Mouse (Mus musculus) bone marrow, adult 2 months (tissue): ENCODE measurements around the gene Phf21b. TPM values are rescaled to one million over a fixed set of nuclear protein-coding genes. Genes with fewer than 3 reads are reported as not detected.

Source experiments
- H3K27ac ChIP-seq: fragments of 200-500 bp; 2 replicates; pipeline ENCODE4 v1.5.1; 2012; ENCODE audit warnings: low read depth, mild to moderate bottlenecking, control low read depth, inconsistent platforms, low read length; ENCODE audit not compliant: control insufficient read depth, poor library complexity, insufficient read depth
- H3K4me1 ChIP-seq: fragments of 200-500 bp; 2 replicates; pipeline ENCODE4 v1.6.1; 2011; ENCODE audit warnings: low read length; ENCODE audit not compliant: control insufficient read depth, insufficient read depth
- H3K4me3 ChIP-seq: fragments of 200-500 bp; replicated peaks from 2 replicates; pipeline ENCODE3; 2011; ENCODE audit warnings: mild to moderate bottlenecking, low read depth, low read length, control low read depth; ENCODE audit not compliant: control insufficient read depth
- CTCF ChIP-seq: fragments of 200-500 bp; IDR thresholded peaks from 2 replicates; pipeline ENCODE4 v1.5.1; 2011; ENCODE audit warnings: low read length, control low read depth; ENCODE audit not compliant: control insufficient read depth, insufficient read depth
- POLR2A ChIP-seq: fragments of 200-500 bp; IDR thresholded peaks from 2 replicates; pipeline ENCODE4 v1.6.1; 2011; ENCODE audit warnings: low read depth, mild to moderate bottlenecking, control low read depth, low read length, borderline replicate concordance; ENCODE audit not compliant: control insufficient read depth
- WGBS: fragments of 180-500 bp; shearing (Covaris S2); methylation state at CpG from one replicate; pipeline ENCODE4 v1.1.7; 2018; 5-methylcytosine and 5-hydroxymethylcytosine counted together
- polyA plus RNA-seq: library from polyadenylated mRNA; stranded (reverse); fragments of >200 nt; gene quantifications from 2 replicates; pipeline ENCODE4 v1.2.4, GENCODE M21; 2011; ENCODE audit warnings: low replicate concordance; ENCODE audit not compliant: missing spikeins, insufficient read depth, insufficient read length

Gene Phf21b
- polyA plus RNA-seq, 1 experiment = 9.5 TPM

DNA sequence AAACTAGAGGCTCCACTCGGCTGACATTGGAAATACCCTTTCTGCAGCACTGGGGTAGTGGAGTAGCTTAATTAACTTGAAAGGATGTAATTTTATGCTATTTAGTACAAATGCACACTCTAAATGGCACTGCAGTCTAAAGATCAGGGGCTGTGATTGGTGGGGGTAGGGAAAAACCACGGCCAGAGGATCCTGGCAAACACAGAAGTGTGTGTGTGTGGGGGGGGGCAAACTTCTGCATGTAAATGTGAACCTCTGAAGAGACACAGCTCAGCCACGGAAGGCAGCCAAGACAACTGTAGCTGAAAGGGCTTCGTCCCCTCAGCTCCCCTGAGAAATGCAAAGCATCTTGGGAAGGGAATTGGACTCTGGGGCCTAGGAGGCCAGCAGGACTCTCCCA is 40.7 kb downstream of the Phf21b start:
- H3K27ac ChIP-seq = no peak overlapping the region
- no peaks in the 10 kb centered on the region for H3K4me1 ChIP-seq
- no peak overlapping the region for H3K4me3 ChIP-seq
- TF ChIP-seq CTCF = no peak
- TF ChIP-seq POLR2A = no peak
- 49% methylated on average over 4 of the region's 4 CpGs for WGBS

DNA sequence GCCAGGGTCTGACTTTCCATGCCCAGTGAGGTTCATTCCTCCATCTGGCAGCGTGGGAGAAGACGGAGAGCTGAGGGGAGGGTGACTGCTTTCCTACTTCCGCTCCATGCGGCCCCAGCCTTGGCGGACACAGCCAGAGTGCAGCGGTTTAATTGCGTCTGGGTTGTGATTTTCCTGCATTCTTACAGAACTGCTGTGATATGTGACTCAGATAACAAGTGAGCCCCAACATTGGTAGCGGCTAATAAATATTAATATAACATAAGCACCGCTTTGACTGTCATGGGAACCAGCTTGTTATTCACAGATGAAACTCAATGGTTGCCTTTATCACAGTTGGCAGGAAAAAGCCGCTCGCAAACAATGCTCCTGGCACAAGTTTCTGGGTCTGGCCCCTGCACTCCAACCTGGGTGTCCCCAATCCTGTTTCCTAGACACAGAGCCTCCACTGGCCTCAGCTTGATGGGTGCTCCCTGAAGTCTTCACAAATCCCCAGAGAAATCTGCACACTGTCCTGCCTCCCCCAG is 43.0 kb downstream of the Phf21b start:
- Histone ChIP-seq H3K27ac (no peak overlapping the region), H3K4me3 (no peak overlapping the region), H3K4me1 (no peaks in the 10 kb centered on the region)
- TF ChIP-seq POLR2A (no peak), CTCF (no peak)
- WGBS = 86% methylated on average over 11 of the region's 11 CpGs

DNA sequence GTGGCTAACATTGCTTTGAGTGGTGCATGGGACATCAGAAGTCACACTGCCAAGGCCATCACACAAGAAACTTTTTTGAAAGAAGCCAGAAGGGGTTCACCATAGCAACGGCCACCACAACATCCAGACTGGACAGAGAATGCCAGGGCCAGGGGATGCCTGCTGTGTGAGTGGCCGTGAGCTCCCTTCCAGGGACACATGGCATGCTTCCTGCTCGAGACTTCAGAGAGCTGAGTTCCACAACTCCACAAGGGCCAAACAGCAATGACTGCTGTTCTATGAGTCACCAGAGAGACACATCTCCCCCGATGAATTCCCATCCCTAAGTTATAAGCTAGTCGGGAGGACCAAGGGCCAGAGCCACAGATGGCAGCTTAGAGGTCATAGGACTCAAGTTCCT is 44.7 kb downstream of the Phf21b start:
- Histone ChIP-seq H3K27ac (no peak overlapping the region), H3K4me3 (no peak overlapping the region), H3K4me1 (no peaks in the 10 kb centered on the region)
- no peak for TF ChIP-seq CTCF
- no peak for TF ChIP-seq POLR2A
- 65% methylated on average over 5 of the region's 5 CpGs for WGBS

DNA sequence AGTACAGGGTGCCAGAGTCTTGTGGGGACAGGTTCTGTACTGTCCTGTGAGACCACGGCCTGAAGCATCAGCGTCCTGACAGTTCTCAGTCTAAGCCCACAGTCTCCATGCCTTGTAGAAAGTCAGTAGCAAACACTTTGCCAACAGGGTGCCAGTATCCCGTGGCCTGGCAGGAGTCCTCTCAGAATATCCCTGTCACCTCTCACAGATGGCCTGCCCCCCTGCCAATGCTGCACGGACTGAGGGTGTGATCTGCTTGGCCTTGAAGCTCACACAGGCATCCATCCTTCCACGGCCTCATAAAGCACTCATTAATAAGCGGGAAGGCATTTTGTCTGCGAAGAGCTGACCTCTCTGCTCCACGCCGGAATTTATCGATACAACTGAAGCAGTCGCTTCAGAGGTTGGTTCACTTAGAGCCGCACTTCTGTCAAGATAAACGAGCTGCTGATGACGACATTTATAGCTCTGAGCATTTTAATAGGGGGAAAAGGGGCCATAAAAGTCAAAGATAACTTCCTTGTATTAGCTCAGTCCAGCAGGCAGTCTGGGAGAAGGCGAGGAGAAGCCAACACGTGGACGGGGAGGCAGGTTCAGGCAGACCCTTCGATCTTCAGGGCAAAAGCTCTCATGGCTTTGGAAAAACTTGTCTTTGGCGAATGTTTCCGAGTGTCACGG is 46.4 kb downstream of the Phf21b start:
- Histone ChIP-seq H3K4me3 (no peak overlapping the region), H3K4me1 (no peaks in the 10 kb centered on the region), H3K27ac (no peak overlapping the region)
- no peak for TF ChIP-seq POLR2A
- 71% methylated on average over 21 of the region's 21 CpGs for WGBS

DNA sequence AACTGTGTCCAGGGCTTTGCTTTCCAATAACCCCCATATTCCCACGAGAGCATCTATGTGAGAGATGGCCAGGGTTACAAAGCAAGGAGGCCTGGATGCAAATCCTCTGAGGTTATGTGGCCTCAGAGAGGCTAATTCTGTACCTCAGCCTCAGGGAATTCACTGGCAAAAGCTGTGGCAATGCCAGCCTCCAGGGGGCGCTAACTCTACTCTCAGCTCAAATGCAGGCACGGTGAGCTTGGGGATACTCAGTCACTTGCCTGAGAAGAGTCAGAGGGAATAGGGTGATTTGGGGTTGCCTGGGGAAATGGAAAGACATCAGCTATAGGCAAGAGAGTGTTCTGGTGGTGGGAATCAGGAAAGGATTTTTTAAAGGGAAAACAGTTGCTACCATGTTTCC is 52.2 kb downstream of the Phf21b start:
- 46% methylated on average over 3 of the region's 3 CpGs for WGBS
- TF ChIP-seq CTCF (peak; percentile 60), POLR2A (no peak)
- Histone ChIP-seq H3K4me1 (no peaks in the 10 kb centered on the region), H3K27ac (no peak overlapping the region), H3K4me3 (no peak overlapping the region)

DNA sequence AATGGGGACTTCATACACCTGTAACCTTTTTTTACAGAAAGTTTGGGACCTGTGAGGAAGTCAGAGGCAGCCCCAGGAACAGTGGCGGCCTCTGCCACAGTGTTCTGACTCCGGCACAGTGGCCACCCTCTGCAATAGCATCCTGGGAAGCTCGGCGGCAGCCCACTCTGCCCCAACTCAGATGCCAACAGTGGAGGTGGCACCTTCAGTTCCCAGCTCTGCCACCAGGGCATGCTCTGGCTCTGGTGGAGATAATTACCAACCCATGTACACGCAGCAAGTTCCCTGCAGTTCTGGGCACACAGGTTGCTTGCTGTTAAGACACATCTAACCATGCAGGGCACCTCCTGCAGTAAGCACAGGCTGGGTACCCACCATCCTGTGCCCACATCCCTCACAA is 55.7 kb downstream of the Phf21b start:
- no peak for TF ChIP-seq POLR2A
- peak; percentile 19; the same call in 1 of the 2 replicates for TF ChIP-seq CTCF
- Histone ChIP-seq H3K4me3 (no peak overlapping the region), H3K27ac (no peak overlapping the region), H3K4me1 (no peaks in the 10 kb centered on the region)
- WGBS = 68% methylated on average over 5 of the region's 5 CpGs

DNA sequence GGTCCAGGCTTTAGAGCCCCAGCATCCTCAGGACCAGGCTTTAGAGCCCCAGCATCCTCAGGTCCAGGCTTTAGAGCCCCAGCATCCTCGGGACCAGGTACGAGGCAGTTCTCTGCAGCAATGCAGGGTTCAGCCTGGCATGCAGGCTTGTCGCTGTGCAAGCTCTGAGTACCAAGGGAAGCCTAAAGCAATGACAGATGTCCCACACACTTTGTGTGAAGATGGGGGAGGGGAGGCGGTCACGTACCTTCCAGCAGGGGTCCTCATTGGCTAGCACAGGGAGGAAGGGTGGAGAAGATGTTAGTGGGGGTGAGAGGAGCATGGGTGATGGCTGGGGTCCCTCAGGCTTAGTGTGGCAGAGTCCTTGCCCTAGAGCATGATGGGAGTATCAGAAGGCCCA is 62.2 kb downstream of the Phf21b start:
- whole genome bisulfite sequencing = 74% methylated on average over 5 of the region's 5 CpGs
- H3K4me1 ChIP-seq = no peaks in the 10 kb centered on the region
- H3K4me3 ChIP-seq = no peak overlapping the region
- TF ChIP-seq CTCF = no peak
- TF ChIP-seq POLR2A = no peak
- no peak overlapping the region for H3K27ac ChIP-seq

DNA sequence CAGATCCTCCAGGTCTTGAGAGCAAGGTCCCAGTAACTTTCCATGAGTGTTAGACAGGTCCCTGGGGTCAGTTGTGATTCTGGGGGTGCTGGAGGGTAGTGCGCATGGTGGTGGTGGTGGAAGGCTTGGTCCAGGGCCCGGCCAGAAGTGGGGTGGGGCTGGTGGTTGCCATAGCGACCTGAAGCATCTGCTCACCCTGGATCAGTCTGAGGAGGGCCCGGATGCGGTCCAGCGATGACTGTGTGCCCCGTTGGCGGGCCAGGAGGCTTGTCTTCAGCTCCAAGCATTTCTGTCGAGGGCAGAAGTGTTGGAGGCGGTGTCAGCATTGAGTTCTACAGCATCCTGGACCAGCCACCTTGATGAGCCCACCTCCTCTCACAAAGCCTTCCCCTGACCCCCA is 68.7 kb downstream of the Phf21b start:
- no peak overlapping the region for H3K4me3 ChIP-seq
- no peak for TF ChIP-seq POLR2A
- TF ChIP-seq CTCF = no peak
- no peak overlapping the region for H3K27ac ChIP-seq
- 84% methylated on average over 10 of the region's 10 CpGs for WGBS
- no peaks in the 10 kb centered on the region for H3K4me1 ChIP-seq

DNA sequence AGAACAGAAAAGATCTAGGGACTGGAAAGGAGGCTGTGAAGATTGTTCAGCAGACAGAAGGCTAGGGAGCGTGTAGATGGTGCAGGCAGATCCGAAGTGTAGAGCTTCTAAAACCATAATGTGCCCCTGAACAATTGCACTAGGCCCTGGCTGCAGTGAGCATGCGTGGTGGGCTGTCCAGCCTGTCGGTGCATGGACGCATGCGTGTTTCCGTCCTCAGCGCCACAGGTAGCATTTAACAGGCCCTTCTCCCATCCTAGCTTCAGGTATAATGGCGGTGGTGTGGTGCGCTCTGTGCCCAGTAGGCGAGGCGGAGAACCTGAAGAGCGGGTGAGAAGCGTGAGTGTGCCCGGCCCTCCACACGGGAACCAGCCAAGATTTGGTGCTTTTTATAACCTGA is 71.0 kb downstream of the Phf21b start:
- H3K27ac ChIP-seq = no peak overlapping the region
- H3K4me3 ChIP-seq = no peak overlapping the region
- TF ChIP-seq CTCF (no peak), POLR2A (no peak)
- H3K4me1 ChIP-seq = no peaks in the 10 kb centered on the region
- WGBS = 88% methylated on average over 16 of the region's 16 CpGs
